Comparison of ENCODE assay signal across 7 mouse cellular contexts in genomic region chr7:125708100-125708499, GRCm38 (mm10). TPM values are rescaled to one million over a fixed set of nuclear protein-coding genes. Genes with fewer than 3 reads are reported as not detected.
DNase-seq lines count a peak whose midpoint lies in the region; ATAC-seq and TF ChIP-seq lines count a peak whose summit lies in the region.

No protein-coding gene starts in this region.

- H3K9me3 ChIP-seq in lung, embryonic 16.5 days (ENCODE audit: control insufficient read depth, low read length) = no peaks in the 10 kb centered on the region
- H3K9me3 ChIP-seq in embryonic facial prominence, embryonic 14.5 days (ENCODE audit: control insufficient read depth, low read length) = no peaks in the 10 kb centered on the region
- H3K9me3 ChIP-seq in limb, embryonic 12.5 days = no peaks in the 10 kb centered on the region

- H3K4me2 ChIP-seq in lung, embryonic 16.5 days (ENCODE audit: low read depth, low read length) = peak overlapping the region; percentile 84
- peak overlapping the region; percentile 82 for H3K4me2 ChIP-seq in embryonic facial prominence, embryonic 14.5 days (ENCODE audit: low read depth, low read length)
- H3K4me2 ChIP-seq in limb, embryonic 12.5 days = peak overlapping the region; percentile 80

- H3K9ac ChIP-seq in lung, embryonic 16.5 days (ENCODE audit: low read length) = peak overlapping the region; percentile 93
- H3K9ac ChIP-seq in embryonic facial prominence, embryonic 14.5 days (ENCODE audit: low read depth, low read length) = peak overlapping the region; percentile 85
- peak overlapping the region; percentile 78 for H3K9ac ChIP-seq in limb, embryonic 12.5 days (replicated peaks)

- peaks cover 23% of the 10 kb centered on the region for H3K4me1 ChIP-seq in lung, embryonic 16.5 days (replicated peaks; ENCODE audit: control insufficient read depth, insufficient read depth, low read length)
- H3K4me1 ChIP-seq in embryonic facial prominence, embryonic 14.5 days (ENCODE audit: control insufficient read depth, insufficient read depth, low read length) = peaks cover 23% of the 10 kb centered on the region
- peaks cover 30% of the 10 kb centered on the region for H3K4me1 ChIP-seq in limb, embryonic 12.5 days (replicated peaks)
- H3K4me1 ChIP-seq in small intestine, adult 2 months (ENCODE audit: control insufficient read depth, insufficient read depth, insufficient read length, low read length) = peaks cover 15% of the 10 kb centered on the region; the same call in 1 of the 2 replicates

- no peak for DNase-seq in lung, postnatal 10 days
- DNase-seq in embryonic facial prominence, embryonic 14.5 days (ENCODE audit: low spot score) = peak; percentile 31
- DNase-seq in cerebellum, postnatal 14 days = no peak

- peak overlapping the region; percentile 44 for H3K27ac ChIP-seq in lung, embryonic 16.5 days (ENCODE audit: low read length)
- H3K27ac ChIP-seq in embryonic facial prominence, embryonic 14.5 days (replicated peaks; ENCODE audit: low read depth, low read length) = peak overlapping the region; percentile 88
- 0 out of 2 replicates have a peak overlapping the region, but pooled peaks have one; percentile 25 for H3K27ac ChIP-seq in limb, embryonic 12.5 days
- no peak overlapping the region for H3K27ac ChIP-seq in small intestine, adult 2 months (ENCODE audit: insufficient read depth, low read depth, low read length)

- under 1% methylated on average over 15 of the region's 15 CpGs for WGBS in lung, embryonic 16.5 days
- WGBS in embryonic facial prominence, embryonic 14.5 days = 0% methylated on average over 15 of the region's 15 CpGs
- 1% methylated on average over 15 of the region's 15 CpGs for WGBS in limb, embryonic 12.5 days
- 2% methylated on average over 15 of the region's 15 CpGs for WGBS in small intestine, adult 2 months

- ATAC-seq in lung, embryonic 16.5 days (ENCODE audit: low read depth) = no peak; the same call in 1 of the 2 replicates
- ATAC-seq in embryonic facial prominence, embryonic 14.5 days (ENCODE audit: low read depth) = no peak
- no peak for ATAC-seq in limb, embryonic 12.5 days (ENCODE audit: insufficient number of reproducible peaks, insufficient read depth, low FRiP score, low TSS enrichment, low read depth)
- ATAC-seq in granulocyte monocyte progenitor cell, adult 5-6 weeks (replicated peaks; ENCODE audit: poor library complexity, severe bottlenecking) = no peak

- H3K4me3 ChIP-seq in lung, embryonic 16.5 days (ENCODE audit: low read length) = peak overlapping the region; percentile 90
- peak overlapping the region; percentile 76 for H3K4me3 ChIP-seq in embryonic facial prominence, embryonic 14.5 days (ENCODE audit: low read depth, low read length)
- H3K4me3 ChIP-seq in limb, embryonic 12.5 days (replicated peaks) = peak overlapping the region; percentile 71
- H3K4me3 ChIP-seq in small intestine, adult 2 months (ENCODE audit: low read depth, low read length) = peak overlapping the region; percentile 90

- no peaks in the 10 kb centered on the region for H3K27me3 ChIP-seq in lung, embryonic 16.5 days (ENCODE audit: control insufficient read depth, insufficient read depth, low read depth, low read length)
- H3K27me3 ChIP-seq in embryonic facial prominence, embryonic 14.5 days (replicated peaks; ENCODE audit: control insufficient read depth, insufficient read depth, low read length) = no peaks in the 10 kb centered on the region
- no peaks in the 10 kb centered on the region for H3K27me3 ChIP-seq in limb, embryonic 12.5 days
- no peaks in the 10 kb centered on the region for H3K27me3 ChIP-seq in small intestine, adult 2 months (ENCODE audit: control insufficient read depth, insufficient read depth, low read length)

- no peak for TF ChIP-seq POLR2A in small intestine, adult 2 months (IDR thresholded peaks at IDR 0.05; ENCODE audit: low read depth, low read length)

- no peak for TF ChIP-seq CTCF in small intestine, adult 2 months (IDR thresholded peaks at IDR 0.05; ENCODE audit: extremely low read depth, insufficient read length, insufficient replicate concordance, low read depth, low read length)

- peaks cover 8% of the 10 kb centered on the region for H3K36me3 ChIP-seq in lung, embryonic 16.5 days (ENCODE audit: control insufficient read depth, insufficient read depth, low read length)
- peaks cover 14% of the 10 kb centered on the region for H3K36me3 ChIP-seq in embryonic facial prominence, embryonic 14.5 days (ENCODE audit: control insufficient read depth, insufficient read depth, low read length)
- peaks cover 15% of the 10 kb centered on the region for H3K36me3 ChIP-seq in limb, embryonic 12.5 days
- peaks cover 11% of the 10 kb centered on the region for H3K36me3 ChIP-seq in small intestine, adult 2 months (ENCODE audit: control insufficient read depth, insufficient read depth, low read length)

RNA-seq across cellular contexts. Expression of gene D430042O09Rik, which starts 0.4 kb away (rescaled TPM):
- polyA plus RNA-seq in lung, embryonic 16.5 days (2015; fragmentation: Nextera tagmentation; extraction: Ambion mirVana) = 10.3 and 13.0 TPM in 2 replicates
- 9.0 and 9.6 TPM in 2 replicates for polyA plus RNA-seq in embryonic facial prominence, embryonic 14.5 days (2014; fragmentation: Nextera tagmentation; extraction: Ambion mirVana)
- polyA plus RNA-seq in limb, embryonic 12.5 days (2016; fragmentation: Nextera tagmentation; extraction: Ambion mirVana) = 10.6 and 12.0 TPM in 2 replicates
- polyA plus RNA-seq in small intestine, adult 2 months (2012; rRNA removed) = 9.8 and 17.5 TPM in 2 replicates
- 11.9 and 21.9 TPM in 2 replicates for total RNA-seq in granulocyte monocyte progenitor cell, adult 5-6 weeks (2014; fragmentation: Nextera tagmentation)
- 6.3 and 9.8 TPM in 2 replicates for total RNA-seq in granulocyte monocyte progenitor cell, adult 5-6 weeks (2017)

RNA-seq across cellular contexts. Expression of gene Gtf3c1, which starts 0.5 kb away (rescaled TPM):
- 29.5 and 30.5 TPM in 2 replicates for polyA plus RNA-seq in lung, embryonic 16.5 days (2015; fragmentation: Nextera tagmentation; extraction: Ambion mirVana)
- polyA plus RNA-seq in embryonic facial prominence, embryonic 14.5 days (2014; fragmentation: Nextera tagmentation; extraction: Ambion mirVana) = 26.0 and 29.8 TPM in 2 replicates
- polyA plus RNA-seq in limb, embryonic 12.5 days (2016; fragmentation: Nextera tagmentation; extraction: Ambion mirVana) = 48.1 and 48.2 TPM in 2 replicates
- 17.5 and 40.9 TPM in 2 replicates for polyA plus RNA-seq in small intestine, adult 2 months (2012; rRNA removed)
- total RNA-seq in granulocyte monocyte progenitor cell, adult 5-6 weeks (2014; fragmentation: Nextera tagmentation) = 33.4 and 34.6 TPM in 2 replicates
- total RNA-seq in granulocyte monocyte progenitor cell, adult 5-6 weeks (2017) = 35.2 and 47.4 TPM in 2 replicates
